Mouse (Mus musculus) left cerebral cortex, postnatal 36 days (tissue): Measurements from ENCODE around the gene Zfp59. TPM values are rescaled to one million over a fixed set of nuclear protein-coding genes. Genes with fewer than 3 reads are reported as not detected.
"Not testable (repeated sequence)": the region's sequence is repeated elsewhere in the genome, so short reads cannot be mapped to it uniquely, and the experiment has no call there.

Experiments
- DNase-seq, 2 experiments: peaks; one replicate each; pipeline ENCODE4 v3.0.0; 2021 to 2022; ENCODE audit warnings: low spot score in 2 of 2, mixed read lengths in 1 of 2
- intact Hi-C: fragments of 180-260 bp; cut with DNase I; formaldehyde crosslinking; loops from one replicate; pipeline ENCODE4 v1.15.1; 2025
- total RNA-seq, 2 experiments: library from RNA; stranded (reverse); gene quantifications; 2 replicates each; pipeline ENCODE4 v1.2.3; 2021

Zfp59 gene
- 1 to 10 TPM; 5.2 TPM for total RNA-seq

DNA sequence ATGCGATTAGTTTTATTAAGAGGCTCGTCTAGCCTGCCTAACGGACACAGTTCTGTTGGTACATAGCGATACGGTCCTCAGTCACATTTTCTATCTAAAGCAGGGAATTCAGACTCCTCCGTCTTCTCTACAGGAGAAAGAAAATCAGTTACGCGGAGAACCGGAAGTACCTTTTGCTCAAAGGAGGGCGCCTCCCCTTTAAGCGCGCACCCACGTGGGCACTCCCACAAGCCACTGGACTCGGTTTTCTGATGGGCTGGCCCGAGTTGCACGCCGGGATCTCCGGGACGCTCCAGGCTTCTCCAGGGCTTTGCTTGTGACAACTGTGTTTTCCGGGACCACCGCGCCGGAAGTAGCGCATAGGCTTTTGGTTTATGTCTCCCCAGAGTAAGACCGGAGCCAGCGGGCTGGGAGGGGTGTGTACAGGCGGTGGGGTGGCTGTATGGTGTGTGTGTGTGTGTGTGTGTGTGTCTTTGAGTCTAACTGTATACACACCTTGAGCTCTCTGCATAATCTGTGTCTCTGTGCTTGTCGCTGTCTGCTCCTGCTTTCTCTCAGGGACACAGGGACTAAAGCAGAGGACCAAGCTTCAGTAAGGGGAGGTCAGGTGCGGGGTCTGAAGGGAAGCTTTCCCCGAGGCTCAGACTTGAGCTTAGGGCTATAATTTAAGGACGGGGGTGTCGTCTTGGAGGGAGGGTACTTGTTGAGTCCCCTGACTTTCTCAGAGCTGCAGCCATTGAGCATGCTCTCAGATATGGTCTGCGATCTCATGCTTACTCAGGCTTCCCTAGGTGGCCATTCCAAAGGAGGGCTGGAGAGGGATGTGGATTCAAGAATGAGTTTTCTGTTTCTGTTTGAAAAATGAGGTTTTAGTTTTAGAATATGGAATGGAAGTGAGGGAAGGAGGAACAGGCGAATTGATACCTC is at the start of gene Zfp59:
Zfp59 (plus strand) TSS at position 285 of the 927 bp plus-strand sequence.
- intact Hi-C loops, result no loop called here
- peak; percentile 88 to 91 for DNase-seq

DNA sequence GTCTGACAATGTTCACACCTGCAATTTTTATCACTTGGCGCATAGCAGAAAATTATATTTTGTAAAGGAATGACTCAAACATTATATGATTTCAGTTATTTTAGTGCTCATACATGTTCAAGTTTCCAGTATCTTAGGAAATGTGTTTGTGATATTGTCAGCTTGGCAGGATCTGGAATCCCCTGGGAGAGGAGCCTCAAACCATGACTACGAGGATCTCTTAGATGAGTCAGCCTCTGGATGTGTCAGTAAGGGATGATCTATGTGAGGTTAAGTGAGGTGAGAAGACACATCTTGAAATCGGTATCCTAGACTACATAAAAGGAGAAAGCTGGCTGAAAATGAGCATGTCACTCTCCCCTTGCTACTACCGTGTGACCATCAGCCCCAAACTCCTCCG is 49.1 kb upstream of the Zfp59 start:
- intact Hi-C loops, result no loop called here
- DNase-seq, result no peak

DNA sequence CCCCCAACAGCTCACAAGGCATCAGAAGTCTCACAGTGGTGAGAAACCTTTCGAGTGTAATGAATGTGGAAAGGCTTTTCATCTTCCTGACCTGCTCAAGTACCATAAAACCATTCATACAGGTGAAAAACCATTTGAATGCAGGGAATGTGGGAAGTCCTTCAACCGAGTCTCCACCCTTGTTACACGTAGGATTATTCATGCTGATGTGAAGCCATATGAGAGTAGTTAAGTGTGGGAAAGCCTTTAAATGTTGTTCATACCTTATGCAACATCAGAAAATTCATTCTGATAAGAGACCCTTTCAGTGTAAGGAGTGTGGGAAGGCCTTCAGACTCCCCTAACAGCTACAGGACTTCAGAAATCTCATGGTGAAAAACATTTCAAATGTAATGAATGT is 44.5 kb upstream of the Zfp59 start:
- intact Hi-C loops, DNase-seq: not testable (repeated sequence)

DNA sequence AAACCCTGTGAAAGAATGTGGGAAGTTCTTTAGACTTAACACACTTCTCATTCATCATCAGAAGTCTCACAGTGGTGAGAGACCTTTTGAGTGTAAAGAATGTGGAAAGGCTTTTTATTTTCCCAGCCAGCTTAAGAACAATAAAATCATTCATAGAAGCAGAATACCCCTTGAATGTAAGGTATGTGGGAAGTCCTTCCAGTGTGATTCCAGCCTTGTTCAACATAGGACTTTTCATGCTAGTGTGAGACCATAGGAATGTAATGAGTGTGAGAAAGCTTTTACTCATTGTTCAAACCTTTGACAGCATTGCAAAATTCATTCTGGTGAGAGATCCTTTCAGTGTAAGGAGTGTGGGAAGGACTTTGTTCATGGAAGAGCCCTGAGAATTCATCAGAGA is 43.8 kb upstream of the Zfp59 start:
- intact Hi-C loops, result no loop called here
- DNase-seq, result no peak

DNA sequence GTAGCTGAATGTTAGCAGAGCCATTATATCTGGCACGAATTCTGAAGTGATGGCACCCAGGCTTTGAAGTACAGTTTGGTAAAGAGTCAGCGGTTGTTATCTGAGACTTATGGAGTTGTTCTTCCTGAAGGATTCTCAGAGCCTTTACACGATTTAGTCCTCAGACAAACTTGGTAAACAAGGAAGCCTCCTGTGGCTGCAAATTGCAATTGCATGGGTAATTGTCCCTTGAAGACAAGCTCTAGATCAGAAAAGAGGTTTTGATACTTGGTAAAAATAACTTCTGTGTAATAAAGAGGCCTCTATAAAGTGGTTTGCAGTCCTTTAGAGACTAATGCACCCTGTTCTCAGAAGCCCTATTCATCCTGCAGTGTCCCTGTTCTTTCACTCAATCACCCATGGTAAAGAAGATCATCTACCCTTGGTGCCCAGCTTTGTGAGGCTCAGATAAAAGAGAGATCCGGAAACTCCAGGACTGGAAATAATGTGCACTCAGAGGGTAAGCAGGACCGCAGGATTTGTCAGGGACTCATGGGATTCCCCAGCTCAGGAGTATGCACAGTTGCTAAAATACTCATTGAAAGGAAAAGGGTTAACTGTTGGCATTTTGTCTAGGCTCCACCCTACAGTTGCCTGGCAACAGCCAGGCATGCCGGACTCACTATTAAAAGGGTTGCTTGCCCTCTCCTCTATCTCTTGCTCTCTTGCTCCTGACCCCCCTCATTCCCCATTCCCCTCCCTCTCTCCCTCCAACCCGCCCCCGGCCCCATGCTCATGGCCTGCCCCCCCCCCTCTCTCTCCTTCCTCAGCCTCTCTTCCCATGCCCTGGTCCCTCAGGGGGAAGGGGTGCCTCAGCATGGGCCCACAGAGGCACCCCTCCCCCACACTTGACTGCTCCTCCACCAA is 40.2 kb upstream of the Zfp59 start:
- intact Hi-C loops, result no loop called here
- DNase-seq, result no peak

DNA sequence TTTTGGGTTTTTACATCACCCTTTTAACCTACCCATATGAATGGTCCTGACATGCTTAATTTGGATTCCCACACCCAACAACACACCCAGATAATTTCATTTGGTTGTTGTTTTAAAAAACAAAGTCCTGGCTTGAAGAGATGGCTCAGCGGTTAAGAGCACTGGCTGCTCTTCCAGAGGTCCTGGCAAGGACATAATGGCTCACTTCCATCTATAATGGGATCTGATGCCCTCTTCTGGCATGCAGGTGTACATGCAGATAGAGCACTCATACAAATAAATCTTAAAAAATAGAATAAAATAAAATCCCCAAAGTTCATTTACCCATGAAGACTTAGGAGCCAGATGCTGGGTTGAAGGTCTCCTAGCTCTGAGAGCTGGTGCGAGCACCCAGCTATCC is 37.3 kb upstream of the Zfp59 start:
- intact Hi-C loops, result loop anchor here (5.0 kb wide), 1 partner anchor 69 kb away; the partner anchor contains the start of gene Zfp60
- DNase-seq, result no peak

DNA sequence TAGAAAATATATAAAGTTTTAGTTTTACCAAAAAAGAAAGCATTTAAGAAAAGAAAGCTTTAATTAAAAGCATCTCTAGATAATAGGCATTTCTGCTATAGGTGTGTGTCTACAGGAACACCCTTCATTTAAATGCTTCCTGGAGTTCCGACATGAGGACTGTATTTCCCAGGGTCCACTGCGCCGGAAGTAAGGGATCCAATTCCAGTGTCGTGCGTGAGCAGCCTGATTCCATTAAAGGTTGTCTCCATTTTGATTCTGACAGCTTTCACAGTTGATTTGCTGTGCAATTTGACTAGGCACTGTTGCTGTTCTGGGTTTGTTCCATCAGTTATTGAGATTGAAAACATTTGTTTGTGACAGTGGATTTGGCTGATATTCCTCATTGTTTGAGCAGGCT is 35.4 kb upstream of the Zfp59 start:
- intact Hi-C loops, result loop anchor here (5.0 kb wide), 1 partner anchor 71 kb away; the partner anchor contains the start of gene Zfp60

DNA sequence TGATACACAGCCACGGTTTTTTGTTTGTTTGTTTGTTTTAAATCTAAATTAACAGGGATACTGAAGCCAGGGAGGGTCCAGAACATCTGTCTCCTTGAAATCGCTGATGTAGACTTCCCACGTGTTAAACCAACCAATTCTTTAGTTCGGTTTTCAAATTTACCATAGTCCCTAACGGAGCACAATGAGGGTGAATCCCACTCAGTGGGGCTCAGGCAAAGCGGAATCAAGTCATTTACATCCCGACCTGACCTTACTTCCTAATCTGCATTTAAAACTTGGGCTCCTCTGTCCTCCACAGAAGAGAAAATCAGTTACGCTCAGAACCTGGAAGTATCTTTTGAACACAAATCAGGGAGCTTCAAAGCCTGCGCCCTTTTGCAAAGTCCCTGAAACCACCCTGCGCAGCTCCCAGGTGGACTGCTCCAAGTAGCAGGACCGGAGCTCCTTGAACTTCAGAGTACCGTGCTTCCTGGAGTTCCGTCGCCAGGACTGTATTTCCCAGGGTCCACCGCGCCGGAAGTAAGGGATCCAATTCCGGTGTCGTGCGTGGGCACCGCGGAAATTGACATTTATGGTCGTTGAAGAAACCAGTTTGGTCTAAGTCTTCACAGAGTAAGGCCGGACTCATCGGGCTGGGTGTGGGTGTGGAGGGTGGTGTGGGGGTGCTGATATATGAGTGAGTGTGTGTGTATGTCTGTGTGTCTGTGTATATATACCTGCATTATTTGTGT is 33.9 kb upstream of the Zfp59 start:
- DNase-seq, result peak; percentile 88 to 89
- intact Hi-C loops, result loop anchor here (5.0 kb wide), 1 partner anchor 72 kb away; the partner anchor contains the start of gene Zfp60

More for the DNA sequence above, 35.4 kb upstream of the Zfp59 start:
- no peak for DNase-seq

DNA sequence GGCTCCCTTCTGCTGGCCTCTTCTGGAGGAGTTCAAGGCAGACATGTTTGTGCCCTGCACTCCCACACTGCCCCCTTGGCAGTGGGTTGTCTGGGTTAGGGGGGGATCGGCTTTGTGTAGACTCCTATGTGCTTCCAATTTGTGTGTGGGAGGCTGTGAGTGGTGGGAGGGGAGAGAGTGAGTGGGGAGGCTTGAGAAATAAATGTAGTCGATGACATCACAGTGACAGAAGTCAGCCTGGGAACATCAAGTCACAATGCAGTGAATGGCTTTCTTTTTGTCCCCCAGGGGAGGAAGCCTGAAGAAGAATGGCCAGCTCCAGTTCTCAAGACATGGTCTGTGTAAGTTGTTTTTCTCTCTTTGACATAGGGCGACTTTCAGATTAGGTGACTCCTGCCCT is 31.5 kb upstream of the Zfp59 start, which contains the start of gene Zfp626:
Zfp626 (plus strand) TSS at position 301 of the 400 bp plus-strand sequence.
- DNase-seq, intact Hi-C loops: not testable (repeated sequence)

DNA sequence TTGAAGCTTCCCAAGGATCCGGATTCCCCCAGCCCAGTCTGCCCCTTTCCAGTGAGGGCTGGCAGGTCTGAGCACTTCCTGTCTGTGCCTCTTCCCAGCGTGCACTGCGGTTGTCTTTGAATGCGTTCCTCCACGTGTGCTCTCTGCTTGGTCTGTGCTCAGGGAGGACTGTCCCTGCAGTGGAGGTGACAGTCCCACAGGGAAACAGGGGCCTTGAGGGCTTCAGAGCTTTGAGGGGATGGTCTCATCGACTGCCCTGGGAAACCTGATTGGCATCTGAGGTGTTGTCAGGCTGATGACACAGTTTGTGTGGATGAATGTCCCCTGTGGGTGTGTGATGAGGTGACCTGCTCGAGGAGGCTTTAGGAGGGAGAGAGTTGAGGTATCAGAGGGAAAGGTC is 31.1 kb upstream of the Zfp59 start:
- intact Hi-C loops, result not testable (repeated sequence)

DNA sequence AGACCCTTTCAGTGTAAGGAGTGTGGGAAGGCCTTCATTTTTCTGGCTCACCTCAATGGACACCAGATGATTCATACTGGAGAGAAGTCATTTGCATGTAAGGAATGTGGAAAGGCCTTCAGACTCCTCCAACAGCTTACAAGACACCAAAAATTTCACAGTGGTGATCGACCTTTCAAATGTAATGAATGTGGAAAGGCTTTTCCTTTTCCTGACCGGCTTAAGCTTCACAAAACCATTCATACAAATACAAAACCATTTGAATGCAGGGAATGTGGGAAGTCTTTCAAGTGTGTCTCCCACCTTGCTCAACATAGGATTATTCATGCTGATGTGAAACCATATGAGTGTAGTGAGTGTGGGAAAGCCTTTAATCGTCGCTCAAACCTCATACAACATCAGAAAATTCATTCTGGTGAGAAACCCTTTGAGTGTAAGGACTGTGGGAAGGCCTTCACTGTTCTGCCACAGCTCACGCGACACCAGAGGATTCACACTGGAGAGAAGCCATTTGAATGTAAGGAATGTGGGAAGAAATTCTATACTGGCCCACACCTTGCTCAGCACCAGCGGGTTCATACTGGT is 19.8 kb upstream of the Zfp59 start:
- no peak for DNase-seq

More for the DNA sequence above, 31.1 kb upstream of the Zfp59 start:
- DNase-seq, result not testable (repeated sequence)

DNA sequence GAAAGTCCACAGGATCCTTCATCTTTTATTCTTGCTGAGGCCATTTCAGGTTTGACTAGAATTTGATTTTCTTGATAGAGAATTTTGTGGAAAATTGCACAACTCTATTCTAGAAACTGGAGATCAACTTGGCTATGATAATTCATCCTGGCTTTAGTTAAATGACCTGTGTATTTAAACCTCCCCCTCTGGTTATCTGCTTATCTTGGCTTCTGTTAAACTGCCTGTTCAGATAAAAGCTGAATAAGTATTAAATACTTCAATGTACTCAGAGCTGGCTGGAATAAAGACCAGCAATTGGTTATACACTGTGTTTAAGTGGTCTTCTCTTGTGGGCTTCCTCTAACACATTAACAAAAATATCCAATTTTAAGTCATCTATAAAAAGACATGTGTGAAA is 15.8 kb upstream of the Zfp59 start:
- no peak for DNase-seq

More for the DNA sequence above, 19.8 kb upstream of the Zfp59 start:
- intact Hi-C loops, result no loop called here

DNA sequence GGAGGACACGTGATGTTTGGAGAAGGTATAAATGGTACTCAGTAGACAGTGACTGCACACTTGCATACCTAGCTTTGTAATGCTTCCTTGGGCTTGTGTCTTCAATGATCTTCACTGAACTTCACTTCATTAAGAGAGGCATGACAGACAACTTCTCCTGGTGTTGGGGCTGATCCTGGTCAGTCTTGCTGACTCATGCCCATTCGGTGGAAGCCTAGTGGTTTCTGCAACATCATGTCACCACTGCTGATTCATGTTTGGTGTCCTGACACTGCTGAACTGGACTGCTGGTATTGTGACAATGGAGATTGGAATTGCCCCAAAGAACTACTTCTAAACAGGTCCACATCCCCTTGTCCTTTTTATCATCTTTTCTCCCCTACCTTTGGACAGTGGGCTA is 4.3 kb upstream of the Zfp59 start:
- intact Hi-C loops, result no loop called here
- DNase-seq, result no peak

More for the DNA sequence above, 15.8 kb upstream of the Zfp59 start:
- intact Hi-C loops, result no loop called here

DNA sequence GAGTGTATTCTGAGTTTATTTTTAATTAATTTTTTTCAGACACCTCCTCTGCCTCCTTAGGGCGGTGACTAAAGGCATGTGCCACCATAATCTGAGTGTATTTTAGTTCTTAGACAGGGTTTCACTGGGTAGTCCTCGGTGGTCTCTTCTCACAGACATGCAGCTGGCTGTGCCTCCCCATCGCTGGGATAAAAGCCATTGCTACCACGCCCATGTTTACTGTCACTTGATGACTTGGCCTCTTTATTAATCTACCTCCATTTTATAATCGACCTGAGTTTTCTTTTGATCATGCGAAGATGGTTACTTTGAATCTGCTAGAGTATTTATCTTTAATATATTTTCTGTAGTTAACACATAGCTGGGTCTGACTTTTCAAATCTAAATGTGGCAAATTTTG is 511 bp upstream of the Zfp59 start:
- intact Hi-C loops, result no loop called here
- DNase-seq, result no peak

DNA sequence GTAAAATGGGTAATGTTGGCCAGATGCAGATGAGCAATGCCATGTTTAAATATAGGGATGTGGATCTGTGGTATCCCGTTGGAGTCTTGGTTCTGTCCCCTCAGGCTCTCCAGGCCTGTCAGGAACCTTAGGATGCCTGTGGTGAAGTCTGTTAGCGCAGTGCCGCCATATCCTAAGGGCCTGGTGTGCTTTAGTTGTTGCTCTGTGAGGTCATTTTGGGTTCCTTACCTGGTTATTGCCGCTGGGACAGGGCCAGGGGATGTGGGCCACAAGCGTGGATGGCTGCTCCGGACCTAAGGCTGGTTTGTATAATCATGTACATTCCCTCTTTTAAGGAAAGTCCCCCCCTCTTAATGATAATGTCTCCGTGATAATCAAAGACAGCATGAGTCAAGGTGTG is 1.2 kb downstream of the Zfp59 start:
- DNase-seq, result no peak
- intact Hi-C loops, result no loop called here

DNA sequence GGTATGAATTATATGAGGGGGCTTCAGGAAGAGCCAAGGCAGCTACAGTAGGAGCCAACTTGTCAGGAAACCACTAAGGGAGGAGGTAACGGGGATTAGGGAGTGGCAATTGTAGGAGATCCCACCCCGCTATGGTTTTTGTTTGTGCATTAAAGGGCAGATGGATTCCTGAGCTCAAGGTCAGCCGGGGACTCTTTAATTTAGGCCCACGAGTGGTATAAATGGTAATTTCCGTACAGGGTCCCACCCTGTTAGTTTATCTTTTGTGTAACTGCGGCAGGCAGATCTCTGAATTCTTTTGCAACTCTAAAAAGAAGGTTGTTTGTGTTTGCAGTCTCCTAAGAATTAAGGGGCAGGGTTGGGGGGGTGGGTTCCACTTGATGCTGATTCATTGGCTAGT is 1.7 kb downstream of the Zfp59 start:
- no peak for DNase-seq
- intact Hi-C loops, result no loop called here

DNA sequence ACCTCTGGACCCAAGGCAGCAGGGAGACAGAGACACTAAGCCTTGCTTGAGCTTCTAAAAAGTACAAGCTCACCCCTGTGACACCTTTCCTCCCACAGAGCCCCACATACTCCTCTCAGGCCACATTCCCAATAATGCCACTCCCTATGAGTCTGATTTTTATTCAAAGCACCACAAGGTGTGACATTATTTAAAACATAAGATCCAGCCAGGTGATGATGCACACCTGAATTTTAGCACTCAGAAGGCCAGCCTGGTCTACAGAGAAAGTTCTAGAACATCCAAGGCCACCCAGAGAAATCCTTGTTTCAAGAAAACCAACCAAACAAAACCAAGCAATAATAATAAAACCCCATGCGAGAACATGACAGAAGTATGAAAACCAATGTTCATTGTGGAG is 18.8 kb downstream of the Zfp59 start, which contains the start of gene Zfp607a:
Zfp607a (plus strand) TSS at position 301 of the 400 bp plus-strand sequence.
- intact Hi-C loops, result no loop called here
- DNase-seq, result no peak

DNA sequence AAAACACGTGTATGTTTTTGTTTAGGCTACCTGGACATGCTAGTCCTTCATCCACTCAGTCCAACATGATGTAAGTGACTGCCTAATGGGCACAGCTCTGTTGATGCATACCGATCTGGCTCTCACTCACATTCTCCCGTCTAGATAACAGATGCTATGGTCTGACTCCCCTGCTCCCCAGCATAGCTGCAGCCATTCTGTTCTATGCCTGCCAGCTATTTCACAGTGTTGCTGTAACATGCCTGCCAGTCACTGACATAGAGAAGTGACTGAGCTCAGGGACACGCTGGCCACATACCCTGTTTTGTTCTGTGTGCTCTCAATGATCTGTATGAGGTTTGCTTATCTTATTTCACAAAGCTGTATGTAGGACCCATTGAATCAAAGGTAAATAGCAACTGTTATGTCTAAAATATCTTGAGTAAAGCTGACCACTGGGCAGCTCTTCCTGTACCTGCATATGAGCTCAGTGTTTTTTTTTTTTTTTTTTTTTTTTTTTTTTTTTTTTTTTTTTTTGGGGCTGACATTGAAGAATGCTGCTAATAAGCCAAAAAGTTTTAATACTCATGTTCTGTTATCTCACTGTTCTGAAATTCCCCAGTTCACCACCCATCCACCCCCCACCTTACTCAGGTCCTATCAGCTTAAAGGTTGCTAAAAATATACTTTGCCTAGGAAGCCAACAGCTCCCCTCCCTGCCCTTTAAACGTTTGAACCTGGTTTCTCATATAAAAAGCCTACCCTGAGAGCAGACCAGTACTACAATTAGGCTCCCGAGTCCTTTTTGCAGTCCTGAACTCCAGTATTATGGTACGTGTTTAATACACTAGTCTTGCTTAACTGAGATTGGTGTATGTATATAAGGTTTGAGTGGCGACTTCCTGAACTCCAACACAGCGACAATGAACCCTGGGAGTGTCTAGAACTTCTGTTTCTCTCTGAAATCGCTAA is 21.2 kb downstream of the Zfp59 start:
- no peak for DNase-seq
- intact Hi-C loops, result no loop called here
